Mouse (Mus musculus): Measurements from ENCODE around the gene Flvcr1. TPM values are rescaled to one million over a fixed set of nuclear protein-coding genes. Genes with fewer than 3 reads are reported as not detected.
"Not testable (repeated sequence)": the region's sequence is repeated elsewhere in the genome, so short reads cannot be mapped to it uniquely, and the experiment has no call there.

Gene Flvcr1
- polyA plus RNA-seq, 1 experiment, result 5.7 TPM

DNA sequence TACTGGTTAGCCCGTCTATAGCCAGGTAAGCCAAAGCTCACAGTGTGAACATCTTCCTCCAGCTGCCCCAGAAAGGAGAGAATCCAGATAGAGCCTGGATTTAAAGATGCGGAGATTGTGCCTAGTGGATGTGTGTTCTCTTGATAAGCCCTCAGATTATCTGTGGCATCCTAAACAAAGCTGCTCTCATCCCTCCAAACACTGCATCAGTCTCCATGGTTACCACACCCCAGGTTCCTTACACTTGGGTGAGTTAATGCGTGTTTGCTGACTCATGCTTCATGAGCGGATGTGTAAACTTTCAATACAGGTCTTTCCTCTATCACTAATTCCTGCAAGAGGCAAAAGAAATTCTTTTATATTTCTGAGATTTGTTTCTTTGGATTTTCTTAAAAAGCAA, 9.7 kb upstream of the Flvcr1 start:
- Histone ChIP-seq H3K27ac (ENCODE audit: control insufficient read depth, insufficient read depth, low read depth, low read length, poor library complexity) (no peak overlapping the region), H3K4me1 (ENCODE audit: control insufficient read depth, insufficient read depth, low read length) (no peaks in the 10 kb centered on the region), H3K4me3 (replicated peaks; ENCODE audit: control insufficient read depth, low read depth, low read length) (no peak overlapping the region)
- TF ChIP-seq POLR2A (IDR thresholded peaks at IDR 0.05; ENCODE audit: borderline replicate concordance, control insufficient read depth, low read depth, low read length), result no peak
- TF ChIP-seq CTCF (IDR thresholded peaks at IDR 0.05; ENCODE audit: control insufficient read depth, insufficient read depth, low read length), result no peak
- 36% methylated on average over 4 of the region's 4 CpGs for WGBS

DNA sequence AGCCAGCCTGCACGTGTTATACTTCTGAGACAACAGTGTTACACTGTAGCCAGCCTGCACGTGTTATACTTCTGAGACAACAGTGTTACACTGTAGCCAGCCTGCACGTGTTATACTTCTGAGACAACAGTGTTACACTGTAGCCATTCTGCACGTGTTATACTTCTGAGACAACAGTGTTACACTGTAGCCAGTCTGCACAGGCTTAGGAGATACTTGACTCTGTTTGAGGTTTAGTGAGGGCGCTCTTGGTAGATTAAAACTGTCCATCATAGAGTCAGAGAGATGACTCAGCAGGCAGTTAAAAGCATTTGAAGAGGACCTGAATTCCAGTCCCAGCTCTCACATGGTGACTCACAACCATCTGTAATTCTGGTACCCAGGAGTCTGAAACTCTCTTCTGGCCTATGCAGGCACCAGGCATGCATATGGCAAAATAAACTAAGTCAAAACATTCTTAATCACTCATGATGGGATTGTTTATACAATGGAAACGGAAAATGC, 5.0 kb upstream of the Flvcr1 start:
- H3K4me3 ChIP-seq (replicated peaks; ENCODE audit: control insufficient read depth, low read depth, low read length); H3K27ac ChIP-seq (ENCODE audit: control insufficient read depth, insufficient read depth, low read depth, low read length, poor library complexity); H3K4me1 ChIP-seq (ENCODE audit: control insufficient read depth, insufficient read depth, low read length): not testable (repeated sequence)
- 67% methylated on average over 6 of the region's 6 CpGs for WGBS

GRCm38 (mm10) chr1:191030182-191030581, 4.2 kb upstream of the Flvcr1 start:
- no peak overlapping the region for H3K4me3 ChIP-seq (replicated peaks; ENCODE audit: control insufficient read depth, low read depth, low read length)
- TF ChIP-seq POLR2A (IDR thresholded peaks at IDR 0.05; ENCODE audit: borderline replicate concordance, control insufficient read depth, low read depth, low read length) (no peak), CTCF (IDR thresholded peaks at IDR 0.05; ENCODE audit: control insufficient read depth, insufficient read depth, low read length) (no peak)
- H3K4me1 ChIP-seq (ENCODE audit: control insufficient read depth, insufficient read depth, low read length), result peaks cover 2% of the 10 kb centered on the region; the same call in 1 of the 2 replicates
- no peak overlapping the region for H3K27ac ChIP-seq (ENCODE audit: control insufficient read depth, insufficient read depth, low read depth, low read length, poor library complexity)
- WGBS, result 70% methylated on average over 10 of the region's 10 CpGs

- TF ChIP-seq CTCF (IDR thresholded peaks at IDR 0.05; ENCODE audit: control insufficient read depth, insufficient read depth, low read length) (no peak), POLR2A (IDR thresholded peaks at IDR 0.05; ENCODE audit: borderline replicate concordance, control insufficient read depth, low read depth, low read length) (0 out of 2 replicates have a peak, but pooled peaks have one; percentile 0)
- Histone ChIP-seq H3K4me3 (replicated peaks; ENCODE audit: control insufficient read depth, low read depth, low read length) (peak overlapping the region; percentile 93), H3K27ac (ENCODE audit: control insufficient read depth, insufficient read depth, low read depth, low read length, poor library complexity) (peak overlapping the region; percentile 78), H3K4me1 (ENCODE audit: control insufficient read depth, insufficient read depth, low read length) (peaks cover 2% of the 10 kb centered on the region; the same call in 1 of the 2 replicates)
- WGBS, result 10% methylated on average over 64 of the region's 69 CpGs
Measured at GRCm38 (mm10) chr1:191025016-191026012, 644 bp downstream of the Flvcr1 start.

GRCm38 (mm10) chr1:191023806-191024205, 2.2 kb downstream of the Flvcr1 start:
- WGBS, result 84% methylated on average over 6 of the region's 6 CpGs
- not testable (repeated sequence) for H3K27ac ChIP-seq (ENCODE audit: control insufficient read depth, insufficient read depth, low read depth, low read length, poor library complexity); H3K4me1 ChIP-seq (ENCODE audit: control insufficient read depth, insufficient read depth, low read length); H3K4me3 ChIP-seq (replicated peaks; ENCODE audit: control insufficient read depth, low read depth, low read length)

GRCm38 (mm10) chr1:191023140-191023539, 2.8 kb downstream of the Flvcr1 start:
- Histone ChIP-seq H3K4me1 (ENCODE audit: control insufficient read depth, insufficient read depth, low read length) (peaks cover 2% of the 10 kb centered on the region; the same call in 1 of the 2 replicates), H3K27ac (ENCODE audit: control insufficient read depth, insufficient read depth, low read depth, low read length, poor library complexity) (no peak overlapping the region), H3K4me3 (replicated peaks; ENCODE audit: control insufficient read depth, low read depth, low read length) (no peak overlapping the region)
- WGBS, result 25% methylated on average over 2 of the region's 2 CpGs
- TF ChIP-seq POLR2A (IDR thresholded peaks at IDR 0.05; ENCODE audit: borderline replicate concordance, control insufficient read depth, low read depth, low read length), result no peak

DNA sequence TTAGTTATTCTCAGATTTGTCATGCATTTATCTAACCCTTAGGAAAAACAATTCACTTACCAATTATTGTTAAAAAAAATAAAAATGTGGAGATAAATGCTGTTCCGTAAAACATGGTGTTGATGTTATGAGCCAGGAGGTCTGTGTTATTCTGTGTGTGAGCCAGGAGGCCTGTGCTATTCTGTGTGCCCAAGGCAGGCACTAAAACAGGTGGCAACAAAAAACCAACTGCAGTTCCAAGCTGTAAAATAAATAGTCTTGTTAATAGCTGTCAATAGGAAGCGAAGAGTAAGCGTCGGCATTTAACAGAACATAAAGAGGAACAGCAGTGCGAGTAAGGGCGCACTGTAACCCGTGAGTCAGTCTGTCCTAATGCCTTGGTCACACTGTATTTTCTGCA, 4.9 kb downstream of the Flvcr1 start:
- Histone ChIP-seq H3K4me1 (ENCODE audit: control insufficient read depth, insufficient read depth, low read length) (no peaks in the 10 kb centered on the region; the same call in 1 of the 2 replicates), H3K27ac (ENCODE audit: control insufficient read depth, insufficient read depth, low read depth, low read length, poor library complexity) (no peak overlapping the region), H3K4me3 (replicated peaks; ENCODE audit: control insufficient read depth, low read depth, low read length) (no peak overlapping the region)
- TF ChIP-seq CTCF (IDR thresholded peaks at IDR 0.05; ENCODE audit: control insufficient read depth, insufficient read depth, low read length), result no peak
- WGBS, result 87% methylated on average over 7 of the region's 7 CpGs

GRCm38 (mm10) chr1:191020217-191020924, 5.6 kb downstream of the Flvcr1 start:
- Histone ChIP-seq H3K4me3 (replicated peaks; ENCODE audit: control insufficient read depth, low read depth, low read length) (no peak overlapping the region), H3K27ac (ENCODE audit: control insufficient read depth, insufficient read depth, low read depth, low read length, poor library complexity) (no peak overlapping the region), H3K4me1 (ENCODE audit: control insufficient read depth, insufficient read depth, low read length) (no peaks in the 10 kb centered on the region; the same call in 1 of the 2 replicates)
- TF ChIP-seq POLR2A (IDR thresholded peaks at IDR 0.05; ENCODE audit: borderline replicate concordance, control insufficient read depth, low read depth, low read length) (no peak), CTCF (IDR thresholded peaks at IDR 0.05; ENCODE audit: control insufficient read depth, insufficient read depth, low read length) (no peak)
- WGBS, result 85% methylated on average over 3 of the region's 3 CpGs

All from bone marrow, adult 2 months (tissue).